In genomic region chr12:118594781-118595574, GRCm38 (mm10) we compare ENCODE assay signal across 12 mouse cellular contexts.
DNase-seq lines count a peak whose midpoint lies in the region; ATAC-seq lines count a peak whose summit lies in the region.
"Had no signal": no experiment of that assay in that cellular context is flagged by ENCODE, and none has a peak within 500 bp of the region (broad histone marks: within the 10 kb centered on the region; RNA-seq: fewer than 3 reads in every experiment).

No protein-coding gene starts in this region.

- 19% methylated on average over 18 of the region's 18 CpGs for WGBS in forebrain, embryonic 12.5 days
- WGBS in limb, embryonic 10.5 days: 47% methylated on average over 18 of the region's 18 CpGs

- DNase-seq in retina, embryonic 14.5 days (ENCODE audit: low spot score): peak; percentile 8
- no peak for DNase-seq in retina, postnatal 1 day
- no peak for DNase-seq in limb, embryonic 10.5 days (ENCODE audit: low spot score)
- DNase-seq in right cerebral cortex, adult 18-20 months: no peak
- DNase-seq in lung, postnatal 36 days: no peak
- DNase-seq in adrenal gland, postnatal 25 days: no peak
- DNase-seq: lung, adult 2 months; right cerebral cortex, postnatal 25 days had no signal

- H3K36me3 ChIP-seq in forebrain, embryonic 12.5 days (replicated peaks): no peaks in the 10 kb centered on the region
- H3K36me3 ChIP-seq in limb, embryonic 10.5 days: no peaks in the 10 kb centered on the region
- H3K36me3 ChIP-seq: embryonic facial prominence, embryonic 13.5 days; limb, embryonic 12.5 days had no signal

- H3K9ac ChIP-seq in forebrain, embryonic 12.5 days: no peak overlapping the region
- H3K9ac ChIP-seq: embryonic facial prominence, embryonic 13.5 days; limb, embryonic 12.5 days had no signal

- peak overlapping the region; percentile 51 for H3K4me2 ChIP-seq in forebrain, embryonic 12.5 days
- H3K4me2 ChIP-seq: embryonic facial prominence, embryonic 13.5 days; limb, embryonic 12.5 days had no signal

- ATAC-seq in forebrain, embryonic 12.5 days (ENCODE audit: low FRiP score): peak; percentile 44; the same call in 1 of the 2 replicates
- ATAC-seq: inflammation-experienced regulatory T-cells, adult 6 months had no signal

- H3K4me1 ChIP-seq in forebrain, embryonic 12.5 days: peaks cover 9% of the 10 kb centered on the region
- H3K4me1 ChIP-seq in limb, embryonic 10.5 days: peaks cover 29% of the 10 kb centered on the region

- peaks cover 5% of the 10 kb centered on the region; the same call in 1 of the 2 replicates for H3K27me3 ChIP-seq in forebrain, embryonic 12.5 days
- H3K27me3 ChIP-seq in limb, embryonic 10.5 days (ENCODE audit: low read depth, poor library complexity, severe bottlenecking): no peaks in the 10 kb centered on the region
- H3K27me3 ChIP-seq: limb, embryonic 12.5 days had no signal

- H3K9me3 ChIP-seq in forebrain, embryonic 12.5 days: no peaks in the 10 kb centered on the region; the same call in 1 of the 2 replicates
- no peaks in the 10 kb centered on the region for H3K9me3 ChIP-seq in limb, embryonic 10.5 days (replicated peaks)
- H3K9me3 ChIP-seq: embryonic facial prominence, embryonic 13.5 days; limb, embryonic 12.5 days had no signal

- peak overlapping the region; percentile 19 for H3K4me3 ChIP-seq in forebrain, embryonic 12.5 days (replicated peaks)
- H3K4me3 ChIP-seq in limb, embryonic 10.5 days: no peak overlapping the region
- H3K4me3 ChIP-seq: embryonic facial prominence, embryonic 13.5 days; limb, embryonic 12.5 days had no signal

- no peak overlapping the region for H3K27ac ChIP-seq in forebrain, embryonic 12.5 days
- H3K27ac ChIP-seq in limb, embryonic 10.5 days: 0 out of 2 replicates have a peak overlapping the region, but pooled peaks have one; percentile 42
- H3K27ac ChIP-seq: embryonic facial prominence, embryonic 13.5 days; limb, embryonic 12.5 days had no signal
